Mouse (Mus musculus) mouse embryonic stem cell (cell line): Measurements from ENCODE around the gene Gm27029.
"Not testable (repeated sequence)": the region's sequence is repeated elsewhere in the genome, so short reads cannot be mapped to it uniquely, and the experiment has no call there.

Experiments used
- in situ Hi-C, 2 experiments: fragments of 300-500 bp; cut with MboI; formaldehyde crosslinking; loops; 1 replicate in 1 of 2; 3 replicates in 1 of 2; pipeline ENCODE4 v1.14.3; 2019 to 2020; ENCODE audit warnings: low sequenced_read_pairs in 2 of 2, low pct_unique_long_range_greater_than_20kb in 1 of 2, mixed read lengths in 1 of 2; ENCODE audit not compliant: unreplicated experiment in 1 of 2

Gene Gm27029

DNA sequence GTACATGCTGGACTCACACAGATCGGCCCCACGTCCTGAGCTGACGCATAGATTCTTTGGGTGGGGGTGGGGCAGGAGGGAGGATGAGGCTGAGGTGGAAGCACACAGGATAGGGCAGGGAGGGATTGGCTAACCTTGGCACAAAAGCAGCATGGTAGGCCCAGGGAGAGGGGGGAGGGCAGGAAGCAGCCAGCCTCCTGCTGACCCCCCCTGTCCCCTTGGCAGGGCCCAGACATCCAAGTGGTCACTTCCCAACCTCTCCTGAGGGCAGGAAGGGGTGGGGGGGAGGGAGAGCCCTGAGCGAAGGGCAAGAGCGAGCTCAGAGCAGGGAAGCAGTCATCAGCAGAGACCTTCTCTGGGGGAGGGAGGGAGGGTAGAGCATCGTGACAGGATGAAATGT is 35.1 kb upstream of the Gm27029 start:
- in situ Hi-C loops: no loop called here

DNA sequence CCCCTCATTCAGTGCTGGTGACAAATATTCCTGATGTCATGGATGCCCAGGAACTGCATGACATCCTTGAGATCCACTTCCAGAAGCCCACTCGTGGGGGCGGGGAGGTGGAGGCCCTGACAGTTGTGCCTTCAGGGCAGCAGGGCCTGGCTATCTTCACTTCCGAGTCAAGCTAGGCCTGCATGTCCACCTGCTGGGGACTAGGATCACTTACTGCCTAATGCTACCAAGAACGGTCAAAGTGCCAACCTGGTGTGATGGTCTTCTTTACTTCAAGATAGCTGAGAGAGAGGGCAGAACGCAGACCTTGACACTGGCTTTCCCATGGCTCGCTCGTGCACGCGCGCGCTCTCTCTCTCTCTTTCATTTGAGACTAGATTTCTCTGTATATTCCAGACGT is 33.6 kb upstream of the Gm27029 start:
- in situ Hi-C loops: no loop called here

DNA sequence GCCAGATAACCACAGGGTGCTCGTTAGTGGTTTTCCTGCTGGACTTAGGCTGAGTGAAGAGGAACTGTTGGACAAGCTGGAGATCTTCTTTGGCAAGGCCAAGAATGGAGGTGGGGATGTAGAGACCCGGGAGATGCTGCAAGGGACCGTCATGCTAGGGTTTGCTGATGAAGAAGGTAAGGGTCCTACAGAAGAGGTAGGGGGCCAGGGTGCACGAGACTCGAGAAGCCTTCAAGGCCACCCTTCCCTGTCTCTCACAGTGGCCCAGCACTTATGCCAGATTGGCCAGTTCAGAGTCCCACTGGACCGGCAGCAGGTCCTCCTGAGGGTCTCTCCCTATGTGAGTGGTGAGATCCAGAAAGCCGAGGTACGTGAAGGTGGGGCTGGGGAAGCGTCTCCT is 33.0 kb upstream of the Gm27029 start:
- in situ Hi-C loops: no loop called here

DNA sequence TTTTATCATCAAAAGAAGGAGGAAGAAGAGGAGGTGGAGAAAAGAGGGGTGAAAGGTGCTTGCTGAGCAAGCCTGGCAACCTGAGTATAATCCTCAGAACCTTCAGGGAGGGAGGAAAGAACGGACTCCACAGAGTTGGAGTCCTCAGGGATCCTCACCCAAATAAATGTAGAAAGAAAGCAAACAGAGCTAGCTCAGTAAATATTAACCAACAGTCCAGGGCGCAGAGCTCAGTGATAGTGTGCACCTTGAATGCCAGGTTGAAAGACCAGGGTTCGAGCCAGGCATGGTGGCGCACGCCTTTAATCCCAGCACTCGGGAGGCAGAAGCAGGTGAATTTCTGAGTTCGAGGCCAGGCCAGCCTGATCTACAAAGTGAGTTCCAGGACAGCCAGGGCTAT is 31.0 kb upstream of the Gm27029 start:
- in situ Hi-C loops: no loop called here

DNA sequence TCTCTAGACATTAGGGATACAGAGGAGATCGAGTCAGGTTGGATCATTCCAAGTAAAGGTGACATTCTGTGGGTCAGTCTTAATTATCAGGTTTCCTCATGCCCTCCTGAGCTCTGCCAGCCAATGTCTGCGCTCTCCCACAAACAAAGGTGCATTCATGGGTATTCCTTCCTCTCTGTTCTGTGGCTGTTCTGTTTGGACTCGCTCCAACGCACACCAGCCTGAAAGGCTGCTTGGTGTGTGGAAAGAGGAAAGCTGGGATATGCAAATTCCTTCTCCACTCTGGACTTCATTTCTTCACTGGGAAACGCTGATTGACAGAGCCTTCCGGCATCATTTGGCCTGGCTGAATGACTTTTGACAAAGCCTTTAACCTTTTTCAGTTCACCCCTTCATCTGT is 30.1 kb upstream of the Gm27029 start:
- in situ Hi-C loops: no loop called here

DNA sequence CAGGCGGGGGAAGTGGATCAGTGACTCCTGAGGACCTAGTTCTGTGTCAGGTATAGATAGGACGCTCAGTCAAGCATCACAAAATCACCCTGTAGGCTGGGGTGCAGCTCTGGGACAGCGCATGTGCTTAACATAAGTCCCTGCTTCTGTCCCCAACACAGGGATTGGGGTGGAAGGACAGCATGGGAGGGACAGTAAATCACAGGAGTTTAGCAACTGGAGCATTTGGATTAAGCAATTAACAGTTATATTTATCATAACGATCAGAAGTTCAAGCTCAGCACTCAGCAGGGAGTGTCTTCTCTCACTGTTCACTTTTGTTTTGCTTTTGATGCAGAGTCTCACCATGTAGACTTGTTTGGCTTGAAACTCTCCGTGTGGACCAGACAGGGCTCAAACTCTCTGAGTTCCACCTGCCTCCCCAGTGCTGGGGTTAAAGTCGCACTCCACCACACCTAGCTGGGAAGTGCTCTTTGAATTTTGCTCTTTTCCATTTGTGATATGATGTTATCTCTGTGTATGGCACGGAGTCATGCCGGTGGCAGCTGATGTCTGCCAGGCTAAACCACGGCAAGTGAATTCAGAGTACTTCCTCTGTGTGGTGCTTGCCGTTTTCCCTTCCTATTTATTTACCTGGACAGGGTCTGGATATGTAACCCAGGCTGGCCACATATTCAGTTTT is 27.6 kb upstream of the Gm27029 start:
- in situ Hi-C loops: no loop called here

DNA sequence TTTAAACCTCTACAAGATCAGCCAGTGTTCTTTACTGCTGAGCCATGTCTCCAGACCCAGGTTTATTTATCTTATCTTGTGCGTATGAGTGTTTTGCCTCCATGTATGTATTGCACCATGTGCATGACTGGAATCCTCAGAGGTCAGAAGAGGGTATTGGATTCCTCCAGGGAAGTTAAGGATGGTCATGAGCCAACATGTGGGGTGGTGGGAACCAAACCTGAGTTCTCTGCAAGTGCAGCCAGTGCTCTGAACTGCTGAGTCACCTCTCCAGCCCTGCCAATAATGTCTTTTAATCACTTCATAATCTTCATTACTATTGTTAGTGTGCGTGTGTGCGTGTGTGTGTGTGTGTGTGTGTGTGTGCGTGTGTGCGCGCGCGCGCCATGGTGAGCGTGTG is 26.9 kb upstream of the Gm27029 start:
- in situ Hi-C loops: no loop called here

DNA sequence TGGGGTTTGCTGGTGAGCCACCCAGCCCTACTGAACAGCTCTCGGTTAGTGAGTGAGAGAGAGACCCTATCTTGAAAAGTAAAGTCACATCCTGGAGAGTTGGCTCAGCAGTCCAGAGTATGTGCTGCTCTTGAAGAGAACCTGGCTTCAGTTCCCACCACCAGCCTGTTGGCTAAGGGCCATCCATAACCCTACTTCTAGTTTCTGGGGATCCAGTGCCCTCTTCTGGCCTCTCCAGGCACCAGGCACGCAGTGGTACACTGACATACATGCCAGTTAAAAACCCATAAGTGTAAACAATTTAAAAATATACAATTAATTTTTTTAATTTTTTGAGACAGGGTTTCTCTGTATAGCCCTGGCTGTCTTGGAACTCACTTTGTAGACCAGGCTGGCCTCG is 25.8 kb upstream of the Gm27029 start:
- in situ Hi-C loops: no loop called here

DNA sequence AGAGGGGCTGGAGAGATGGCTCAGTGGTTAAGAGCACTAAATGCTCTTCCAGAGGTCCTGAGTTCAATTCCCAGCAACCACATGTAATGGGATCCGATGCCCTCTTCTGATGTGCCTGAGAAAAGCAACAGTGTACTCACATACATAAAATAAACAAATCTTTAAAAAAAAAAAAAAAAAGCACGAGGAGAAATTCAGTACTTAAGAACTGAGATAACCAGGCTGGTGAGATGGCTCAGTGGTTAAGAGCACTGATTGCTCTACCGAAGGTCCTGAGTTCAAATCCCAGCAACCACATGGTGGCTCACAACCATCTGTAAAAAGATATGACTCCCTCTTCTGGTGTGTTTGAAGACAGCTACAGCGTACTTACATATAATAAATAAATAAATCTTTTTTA is 25.0 kb upstream of the Gm27029 start:
- in situ Hi-C loops: not testable (repeated sequence)

DNA sequence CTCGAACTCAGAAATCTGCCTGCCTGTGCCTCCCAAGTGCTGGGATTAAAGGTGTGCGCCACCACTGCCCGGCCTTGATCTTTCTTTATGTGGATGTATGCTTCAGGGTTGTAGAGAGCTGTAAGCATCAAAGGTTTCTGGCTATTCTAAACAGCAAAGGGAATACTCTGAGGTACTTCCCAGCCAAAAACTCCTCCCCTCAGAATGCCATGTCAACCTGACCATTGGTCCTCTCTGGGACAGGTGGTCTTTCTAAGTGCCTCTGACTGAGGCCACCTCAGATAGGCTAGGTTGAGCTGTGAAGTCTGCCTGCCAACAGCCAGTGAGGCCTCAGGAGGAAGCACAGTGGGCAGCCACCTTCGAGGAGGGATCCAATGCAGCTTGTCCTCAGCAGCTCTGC is 24.3 kb upstream of the Gm27029 start:
- in situ Hi-C loops: no loop called here

DNA sequence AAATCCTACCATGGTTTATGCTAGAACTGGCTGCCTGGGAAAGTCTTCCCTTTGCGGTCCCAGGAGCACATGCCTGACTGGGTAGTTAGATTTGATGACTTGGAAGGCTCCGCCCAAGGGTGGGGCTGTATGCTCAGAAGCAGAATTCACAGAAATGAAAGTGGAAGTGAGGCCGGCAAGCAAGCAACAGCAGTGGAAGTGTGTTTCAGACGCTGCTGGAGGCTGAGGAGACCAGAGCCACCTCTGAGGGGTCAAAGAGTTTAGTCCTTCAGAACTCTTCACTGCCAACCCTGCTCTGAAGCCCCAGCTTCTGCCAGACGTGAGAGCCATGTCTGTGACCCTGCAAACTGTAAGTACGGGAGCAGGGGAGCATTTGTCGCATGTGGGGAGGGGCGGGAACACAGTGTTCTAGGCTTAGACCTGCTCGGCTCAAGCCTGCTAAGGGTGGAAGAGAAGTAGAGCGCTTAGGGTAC is 23.7 kb upstream of the Gm27029 start, which contains the start of gene Ifi35:
TSS of gene Ifi35 (plus strand) at position 134 of the 473 bp plus-strand sequence.
- in situ Hi-C loops: no loop called here

DNA sequence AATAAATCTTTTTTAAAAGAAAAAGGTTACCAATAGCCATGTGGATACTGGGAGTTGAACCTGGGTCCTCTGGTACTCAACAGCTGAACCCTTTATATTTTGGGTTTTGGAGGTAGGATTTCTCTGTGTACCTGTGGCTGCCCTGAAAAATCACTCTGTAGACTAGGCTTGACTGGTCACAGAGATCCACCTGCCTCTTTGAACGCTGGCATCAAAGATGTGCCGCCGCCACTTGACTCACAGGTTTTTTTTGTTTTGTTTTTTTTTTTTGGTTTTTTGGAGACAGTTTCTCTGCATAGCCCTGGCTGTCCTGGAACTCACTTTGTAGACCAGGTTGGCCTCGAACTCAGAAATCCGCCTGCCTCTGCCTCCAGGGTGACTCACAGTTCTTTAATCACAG is 23.2 kb upstream of the Gm27029 start:
- in situ Hi-C loops: no loop called here

DNA sequence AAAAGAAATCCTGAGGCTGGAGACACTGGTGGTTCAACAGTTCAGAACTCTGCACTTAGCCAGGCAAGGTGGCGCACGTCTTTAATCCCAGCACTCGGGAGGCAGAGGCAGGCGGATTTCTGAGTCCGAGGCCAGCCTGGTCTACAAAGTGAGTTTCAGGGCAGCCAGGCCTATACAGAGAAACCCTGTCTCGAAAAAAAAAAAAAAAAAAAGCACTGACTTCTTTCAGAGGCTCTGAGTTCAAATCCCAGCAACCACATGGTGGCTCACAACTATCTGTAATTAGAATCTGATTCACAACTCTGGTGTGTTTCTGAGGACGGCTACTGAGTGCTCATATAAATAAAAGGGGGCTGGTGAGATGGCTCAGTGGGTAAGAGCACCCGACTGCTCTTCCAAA is 22.3 kb upstream of the Gm27029 start:
- in situ Hi-C loops: not testable (repeated sequence)

DNA sequence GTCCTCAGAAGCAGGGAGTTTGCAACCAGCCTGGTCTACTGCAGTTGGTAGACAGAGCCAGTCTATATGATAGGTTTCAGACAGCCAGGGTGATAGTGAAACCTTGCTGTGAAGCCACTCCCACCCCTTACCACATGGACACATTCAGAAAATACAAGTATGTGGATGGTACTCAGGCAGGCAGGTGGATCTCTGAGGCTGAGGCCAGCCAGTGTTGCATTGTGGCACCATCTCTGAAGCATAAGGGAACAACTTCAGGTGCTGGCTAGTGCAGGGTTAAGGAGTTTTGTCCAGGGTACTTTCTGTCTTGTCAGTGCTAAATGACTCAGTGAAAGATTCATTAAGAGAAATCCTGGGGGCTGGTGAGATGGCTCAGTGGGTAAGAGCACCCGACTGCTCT is 21.7 kb upstream of the Gm27029 start:
- in situ Hi-C loops: no loop called here

DNA sequence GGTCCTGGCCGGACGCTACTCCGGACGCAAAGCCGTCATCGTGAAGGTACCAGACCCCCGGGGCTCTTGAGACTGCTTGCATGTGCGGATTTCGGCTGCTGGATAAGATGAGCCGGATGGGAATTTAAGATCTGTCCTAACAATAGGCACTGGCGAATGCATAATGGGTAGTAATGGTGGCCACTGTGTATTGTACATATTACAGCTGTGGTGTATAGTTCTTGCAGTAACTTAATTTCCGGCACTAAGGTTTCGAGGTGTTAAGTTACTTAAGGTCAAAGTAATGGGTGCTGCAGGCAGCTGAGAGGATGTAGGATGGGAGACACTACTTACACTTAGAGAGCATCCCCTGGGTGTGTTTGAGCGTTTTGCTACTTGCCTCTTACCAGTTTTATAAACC is 18.2 kb upstream of the Gm27029 start:
- in situ Hi-C loops: no loop called here

DNA sequence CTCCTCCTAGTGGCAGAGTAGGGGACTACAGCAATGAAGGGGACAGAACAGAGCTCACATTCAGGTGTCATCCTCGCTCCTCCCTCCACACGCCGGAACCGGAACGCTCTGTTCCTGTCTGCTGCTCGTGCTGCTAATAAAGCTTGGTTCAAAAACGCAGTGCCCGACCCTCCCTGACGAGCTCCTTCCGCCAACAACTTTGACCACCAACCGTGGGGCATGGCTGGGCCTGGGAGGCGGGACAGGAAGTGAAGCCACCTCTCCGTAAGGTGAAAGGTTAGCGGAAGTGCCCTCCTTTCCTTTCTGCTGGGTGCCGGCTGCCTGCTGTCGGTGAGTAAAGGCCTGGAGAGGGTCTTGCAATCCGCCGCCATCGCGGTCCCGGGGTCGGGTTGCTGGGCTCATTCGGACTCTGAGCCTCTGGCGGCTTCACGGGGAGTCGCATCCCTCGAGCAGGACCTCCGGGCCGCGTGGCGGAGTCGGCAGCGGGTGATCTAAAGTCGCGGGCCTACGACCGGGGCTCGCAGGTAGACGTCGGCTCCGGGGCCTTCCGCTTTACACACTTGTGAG is 17.6 kb upstream of the Gm27029 start, which contains the start of gene Rpl27:
TSS of gene Rpl27 (plus strand) at position 172 of the 567 bp plus-strand sequence.
- in situ Hi-C loops: no loop called here

DNA sequence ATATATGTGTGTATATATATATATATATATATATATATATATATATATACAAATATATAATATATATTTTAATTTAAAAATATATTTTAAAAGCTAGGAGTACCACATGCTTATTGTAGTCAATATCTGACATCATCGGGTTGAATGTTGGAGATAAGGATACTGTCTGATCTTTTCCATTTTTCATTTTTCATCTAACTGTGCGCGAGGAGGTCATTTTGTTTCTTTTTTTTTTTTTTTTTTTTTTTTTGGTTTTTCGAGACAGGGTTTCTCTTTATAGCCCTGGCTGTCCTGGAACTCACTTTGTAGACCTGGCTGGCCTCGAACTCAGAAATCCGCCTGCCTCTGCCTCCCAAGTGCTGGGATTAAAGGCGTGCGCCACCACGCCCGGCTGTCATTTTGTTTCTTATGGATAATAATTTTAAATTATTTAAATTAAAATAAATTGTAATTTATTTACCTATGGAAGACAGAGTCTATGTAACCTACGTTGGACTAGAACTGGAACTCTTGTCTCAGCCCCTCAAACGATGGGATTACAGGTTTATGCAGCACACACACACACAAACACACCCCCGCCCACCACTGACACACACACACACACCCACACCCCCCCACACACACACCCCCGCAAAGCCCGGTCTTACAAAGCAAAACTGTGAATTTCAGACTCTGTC is 17.0 kb upstream of the Gm27029 start:
- in situ Hi-C loops: not testable (repeated sequence)

DNA sequence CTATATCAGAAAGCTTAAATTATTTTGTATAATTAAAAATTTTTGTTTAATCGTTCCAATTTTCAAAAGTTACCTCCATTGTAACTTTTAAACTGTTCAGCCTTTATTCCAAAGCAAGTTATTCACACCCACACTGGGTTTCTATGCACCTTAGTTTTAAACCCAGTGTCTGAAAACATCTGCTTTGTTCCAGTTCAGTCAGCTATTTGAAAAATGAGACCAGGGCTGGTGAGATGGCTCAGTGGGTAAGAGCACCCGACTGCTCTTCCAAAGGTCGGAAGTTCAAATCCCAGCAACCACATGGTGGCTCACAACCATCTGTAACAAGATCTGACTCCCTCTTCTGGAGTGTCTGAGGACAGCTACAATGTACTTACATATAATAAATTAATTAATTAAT is 13.4 kb upstream of the Gm27029 start:
- in situ Hi-C loops: not testable (repeated sequence)

DNA sequence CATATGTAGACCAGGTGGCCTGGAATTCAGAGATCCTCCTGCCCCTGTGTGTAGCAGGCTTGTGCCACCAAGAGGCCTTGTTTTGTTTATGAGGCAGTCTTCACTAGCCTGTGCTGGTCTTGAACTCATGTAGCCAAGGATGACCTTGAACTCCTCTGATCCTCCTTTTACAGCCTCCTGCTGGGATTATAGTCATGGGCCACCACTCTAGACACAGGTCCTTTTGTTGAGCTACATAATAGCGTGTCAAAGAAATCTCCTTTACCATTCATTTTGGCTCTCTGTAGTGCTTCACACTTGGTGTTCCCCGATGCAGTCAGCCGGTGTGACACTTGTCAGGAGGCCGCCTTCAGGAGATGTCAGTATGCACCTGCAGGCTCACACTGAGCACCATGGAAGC is 12.3 kb upstream of the Gm27029 start:
- in situ Hi-C loops: no loop called here

DNA sequence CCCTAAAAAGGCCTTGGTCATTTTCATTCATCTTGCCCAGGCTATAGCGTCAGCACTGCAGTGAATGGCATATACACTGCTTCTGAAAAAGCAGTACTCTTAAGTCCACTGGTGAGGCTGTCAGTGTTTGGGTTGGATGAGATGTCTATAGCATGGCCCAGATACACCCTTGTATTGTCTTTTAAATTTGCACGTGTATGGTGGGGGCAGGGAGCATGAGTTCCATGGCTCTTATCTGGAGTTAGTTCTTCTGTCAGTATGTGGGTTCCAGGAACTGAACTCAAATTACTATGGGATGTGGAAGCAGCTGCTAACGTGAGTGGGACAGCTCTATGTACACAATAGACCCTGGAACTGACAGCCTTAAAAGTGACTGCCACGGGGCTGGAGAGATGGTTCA is 11.2 kb upstream of the Gm27029 start:
- in situ Hi-C loops: no loop called here
